Mouse (Mus musculus) fibroblast of lung, adult 2 months (primary cell): ENCODE data around the gene Capn13.

Experiments used
- DNase-seq: peaks from one replicate; pipeline ENCODE4 v3.0.0-alpha.2; 2011; ENCODE audit warnings: low read depth

The Capn13 gene

DNA sequence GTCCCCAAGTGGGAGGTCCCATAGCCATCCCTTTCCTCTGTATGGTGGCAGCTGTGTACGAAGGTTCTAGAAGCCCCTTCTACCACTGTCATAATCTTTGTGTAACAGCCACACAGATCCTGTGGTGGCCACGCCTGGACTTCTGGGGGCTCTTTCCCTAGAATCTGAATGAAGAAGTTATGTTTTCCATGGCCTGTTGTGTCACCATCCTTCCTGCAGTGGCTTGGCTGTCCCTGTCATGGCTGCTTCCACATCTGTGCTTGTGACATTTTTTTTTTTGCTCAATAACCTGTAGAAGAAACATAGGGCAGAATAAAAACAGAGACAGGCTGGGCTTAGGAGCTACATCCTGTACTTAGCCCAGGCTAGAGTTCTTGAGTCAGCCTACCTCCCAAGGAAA, at the start of gene Capn13:
Capn13 (minus strand) TSS at position 5 of the 400 bp plus-strand sequence.
- DNase-seq: no peak

DNA sequence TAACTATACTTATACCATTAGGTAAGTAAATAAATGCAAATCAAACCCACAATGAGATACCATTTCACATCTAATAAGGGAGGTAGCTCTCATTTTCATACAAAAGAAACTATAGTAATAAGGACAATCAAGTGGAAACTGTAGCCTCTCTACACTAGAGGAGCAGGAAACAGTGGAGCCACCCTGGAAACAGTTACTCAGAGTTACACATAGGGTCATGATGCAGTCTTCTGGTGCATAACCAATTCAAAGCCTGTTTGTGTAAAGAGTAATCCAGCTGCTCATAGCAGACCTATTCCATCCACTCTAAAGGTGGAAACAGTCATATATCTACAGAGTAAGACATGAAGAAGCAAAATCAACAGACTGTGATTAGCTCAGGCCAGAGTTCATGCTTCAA, 48.4 kb upstream of the Capn13 start:
- DNase-seq: no peak

- DNase-seq: no peak
Measured at GRCm38 (mm10) chr17:73440798-73441197, 40.1 kb upstream of the Capn13 start.

DNA sequence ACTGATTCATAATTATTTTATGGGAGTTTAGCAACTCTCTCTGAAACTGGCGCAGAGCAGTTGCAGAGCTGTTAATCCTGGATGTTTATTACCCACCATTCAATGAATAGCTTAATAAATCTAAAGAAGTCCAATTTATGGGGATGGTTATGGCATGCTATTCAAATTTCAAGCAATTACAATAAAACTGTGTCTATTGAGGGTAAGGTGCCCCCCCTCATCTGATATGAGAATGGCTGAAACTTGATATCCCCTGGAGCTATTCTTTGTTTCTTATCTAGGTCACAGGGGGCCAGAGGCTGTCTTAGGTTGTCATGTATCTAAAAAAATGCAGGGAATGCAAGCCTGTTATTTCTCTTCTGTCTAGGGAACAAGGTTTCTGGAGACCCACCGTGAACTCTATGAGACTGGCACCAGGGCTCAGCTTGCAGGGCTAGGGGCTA, 31.9 kb upstream of the Capn13 start:
- DNase-seq: no peak

DNA sequence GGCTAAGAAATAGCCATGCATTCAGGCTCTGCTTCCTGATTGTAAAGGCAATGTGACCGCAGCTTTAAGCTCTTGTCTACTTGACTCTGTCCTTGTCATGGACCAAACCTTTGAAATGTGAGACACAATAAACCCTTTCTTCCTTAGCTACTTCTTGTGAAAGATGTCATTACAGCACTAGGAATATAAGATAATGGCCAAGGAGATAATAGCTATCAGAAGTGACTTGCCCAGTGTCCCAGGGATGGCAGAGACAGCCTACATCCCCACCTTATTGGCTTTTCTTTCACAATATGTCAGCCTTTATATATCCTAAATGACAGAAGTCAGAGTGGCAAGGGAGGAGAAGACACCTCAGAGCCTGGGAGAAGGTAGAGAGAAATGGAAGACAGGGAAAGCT, 31.4 kb upstream of the Capn13 start:
- no peak for DNase-seq

- no peak for DNase-seq
Measured at GRCm38 (mm10) chr17:73417382-73417781, 16.7 kb upstream of the Capn13 start.

- DNase-seq: no peak
Measured at GRCm38 (mm10) chr17:73416181-73416795, 15.6 kb upstream of the Capn13 start.

DNA sequence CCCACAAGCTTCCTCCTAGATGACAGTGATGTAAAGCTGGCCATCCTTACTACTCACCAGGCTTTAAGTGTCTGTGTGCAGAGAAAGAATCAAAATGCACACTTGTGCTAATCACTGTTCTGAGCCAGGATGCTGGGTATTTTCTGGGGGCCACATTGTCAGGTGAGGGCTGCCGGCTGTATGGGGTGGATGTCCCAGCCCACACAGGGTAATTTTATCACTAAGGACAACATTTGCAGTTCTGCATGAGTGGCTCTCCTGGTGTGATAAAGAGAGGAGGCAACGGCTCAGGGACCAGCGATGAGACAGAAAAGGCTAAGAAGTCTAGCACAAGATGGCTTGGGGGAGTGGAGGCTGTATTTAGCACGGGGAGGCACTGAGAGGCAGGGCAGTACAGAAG, 11.2 kb upstream of the Capn13 start:
- DNase-seq: no peak

DNA sequence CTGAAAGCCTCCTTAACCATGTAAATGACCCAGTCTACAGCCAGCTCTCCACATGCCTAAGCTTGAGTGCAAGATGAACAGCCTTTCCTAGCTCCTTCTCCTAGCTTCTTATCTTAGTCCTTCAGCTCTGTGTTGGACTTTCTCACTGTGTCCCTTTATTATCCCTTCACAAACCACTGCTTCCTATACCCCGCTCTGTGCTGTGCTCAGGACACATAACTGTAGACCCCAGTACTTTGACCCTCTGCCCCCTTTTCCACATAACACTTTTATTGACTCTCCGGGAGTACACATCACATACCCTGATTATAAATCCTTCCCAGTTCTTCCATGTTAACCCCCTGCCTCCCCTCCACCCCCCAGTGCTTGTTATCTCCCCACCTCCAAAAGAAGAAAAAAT, 606 bp upstream of the Capn13 start:
- no peak for DNase-seq

DNA sequence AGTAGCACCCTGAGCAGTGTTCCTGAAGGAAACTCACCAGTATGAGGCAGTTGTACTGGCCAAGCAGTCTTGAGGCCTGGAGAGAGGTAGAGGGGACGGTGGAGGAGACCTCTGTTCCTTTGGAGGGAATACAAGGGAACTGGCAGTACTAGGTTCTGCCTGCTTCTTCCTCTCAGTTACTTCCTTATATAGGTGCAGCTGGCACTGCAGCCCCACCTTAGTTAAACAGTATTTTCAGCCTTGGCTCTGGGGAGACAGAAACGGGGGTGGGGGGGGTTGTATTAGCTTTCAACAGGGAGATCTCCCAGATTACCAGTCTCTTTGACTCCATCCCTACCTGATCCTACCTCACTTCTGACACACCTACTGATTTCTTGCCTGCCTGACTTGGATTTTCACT, 1.5 kb downstream of the Capn13 start:
- no peak for DNase-seq

- DNase-seq: no peak
Measured at GRCm38 (mm10) chr17:73393361-73393760, 7.3 kb downstream of the Capn13 start.

GRCm38 (mm10) chr17:73391771-73392170, 8.9 kb downstream of the Capn13 start:
- DNase-seq: no peak

- DNase-seq: no peak
Measured at GRCm38 (mm10) chr17:73390191-73391089, 10.2 kb downstream of the Capn13 start.

DNA sequence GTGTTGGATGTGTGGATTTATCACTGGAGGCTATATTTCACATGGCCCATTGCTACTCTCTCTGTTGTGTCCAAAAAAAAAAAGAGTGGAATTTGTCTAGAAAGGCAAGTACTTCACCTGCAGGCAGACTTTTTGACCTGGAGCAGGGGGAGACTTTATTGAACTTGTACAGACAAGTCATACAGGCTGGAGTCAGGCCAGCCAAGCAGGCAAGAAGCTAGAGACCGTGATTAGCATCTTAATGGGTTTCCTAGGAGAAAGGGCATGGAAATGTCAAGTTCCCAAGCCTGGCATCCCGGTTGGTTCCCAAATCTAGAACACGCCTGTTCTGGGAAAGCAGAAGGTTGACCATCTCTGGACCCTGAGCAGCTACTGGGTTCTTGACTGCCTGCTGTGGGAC, 11.3 kb downstream of the Capn13 start:
- no peak for DNase-seq

- no peak for DNase-seq
Measured at GRCm38 (mm10) chr17:73386581-73386980, 14.1 kb downstream of the Capn13 start.

- no peak for DNase-seq
Measured at GRCm38 (mm10) chr17:73385940-73386339, 14.7 kb downstream of the Capn13 start.

- DNase-seq: no peak
Measured at GRCm38 (mm10) chr17:73382327-73383014, 18.2 kb downstream of the Capn13 start.

- DNase-seq: no peak
Measured at GRCm38 (mm10) chr17:73381681-73382080, 19.0 kb downstream of the Capn13 start.

DNA sequence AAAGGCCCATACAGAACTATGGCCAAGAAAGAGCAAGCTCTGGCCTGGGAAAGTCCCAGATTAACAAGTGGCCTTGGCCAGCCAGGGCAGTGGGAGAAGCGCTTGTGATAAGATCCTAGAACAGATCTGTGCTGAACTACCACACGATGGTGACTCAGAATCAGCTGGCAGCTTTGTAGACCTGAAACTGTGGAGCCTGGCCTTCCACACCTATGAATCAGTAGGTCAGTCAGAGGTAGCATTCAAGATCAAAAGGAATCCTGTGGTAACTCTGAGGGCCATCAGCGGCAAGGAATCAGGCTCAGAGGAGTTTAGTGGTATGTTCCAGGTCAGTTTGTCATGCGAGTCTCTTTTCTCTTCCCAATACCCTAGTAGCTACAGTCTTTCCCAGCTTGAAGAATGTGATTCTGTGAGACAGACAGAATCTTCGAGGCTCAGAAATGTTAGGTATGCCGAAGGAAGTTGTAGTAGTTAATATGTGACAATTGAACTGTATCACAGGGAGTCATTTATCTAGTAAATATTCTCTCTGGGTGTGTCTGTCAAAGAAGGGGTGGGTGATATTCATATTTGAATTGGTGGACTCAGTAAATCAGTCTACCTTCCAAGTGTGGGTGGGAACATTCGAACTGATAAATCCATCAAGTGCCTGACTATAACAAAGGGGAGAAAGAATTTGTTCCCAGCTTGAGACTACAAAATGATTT, 22.7 kb downstream of the Capn13 start:
- peak; percentile 6 for DNase-seq

DNA sequence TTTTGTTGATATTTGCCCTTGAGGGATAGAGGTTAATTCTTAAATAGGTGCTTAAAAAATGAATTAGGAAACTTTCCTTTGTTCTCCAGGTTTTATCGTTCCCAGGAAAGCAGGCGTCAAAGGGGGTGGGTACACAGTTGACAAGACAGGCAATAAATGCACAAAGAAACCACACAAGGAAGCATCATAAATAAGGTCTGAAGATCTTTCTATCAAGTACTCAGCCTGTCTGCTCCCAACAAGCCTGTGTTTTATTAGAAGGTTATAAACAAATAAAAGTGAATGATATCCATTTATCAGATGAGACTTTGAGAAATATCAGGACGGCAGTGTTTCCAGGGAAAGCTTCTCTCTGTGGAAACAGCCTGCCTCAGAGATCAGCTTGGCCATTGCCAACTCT, 33.3 kb downstream of the Capn13 start:
- DNase-seq: no peak

GRCm38 (mm10) chr17:73361054-73361453, 39.6 kb downstream of the Capn13 start:
- DNase-seq: no peak
